Mouse (Mus musculus) retina, adult 2 months (tissue): Measurements from ENCODE around the gene Rab25.

Experiments used
- DNase-seq: peaks from one replicate; pipeline ENCODE4 v3.0.0-alpha.2; 2012; ENCODE audit warnings: low read depth, low spot score

Rab25 gene

DNA sequence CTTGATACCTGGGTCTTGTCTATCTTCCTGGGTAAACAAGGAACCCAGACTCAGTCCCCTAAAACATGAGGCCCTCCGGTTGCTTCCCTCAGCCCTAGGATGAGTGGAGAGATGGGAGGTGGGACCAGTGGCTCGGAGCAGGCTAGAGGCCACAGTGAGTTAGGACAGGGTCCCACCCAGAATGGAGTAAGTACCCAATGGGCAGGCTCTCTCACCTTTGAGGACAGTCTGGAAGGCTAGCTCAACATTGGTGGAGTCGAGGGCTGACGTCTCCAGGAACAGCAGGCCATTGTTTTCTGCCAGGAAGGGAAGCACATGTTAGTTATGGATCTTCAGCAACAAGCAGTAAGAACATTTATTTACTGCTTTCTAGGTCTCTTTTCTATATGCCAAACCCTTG lies 5.6 kb downstream of the Rab25 start:
- no peak for DNase-seq

- no peak for DNase-seq
These were observed 6.3 kb downstream of the Rab25 start for GRCm38 (mm10) chr3:88541622-88542401.

DNA sequence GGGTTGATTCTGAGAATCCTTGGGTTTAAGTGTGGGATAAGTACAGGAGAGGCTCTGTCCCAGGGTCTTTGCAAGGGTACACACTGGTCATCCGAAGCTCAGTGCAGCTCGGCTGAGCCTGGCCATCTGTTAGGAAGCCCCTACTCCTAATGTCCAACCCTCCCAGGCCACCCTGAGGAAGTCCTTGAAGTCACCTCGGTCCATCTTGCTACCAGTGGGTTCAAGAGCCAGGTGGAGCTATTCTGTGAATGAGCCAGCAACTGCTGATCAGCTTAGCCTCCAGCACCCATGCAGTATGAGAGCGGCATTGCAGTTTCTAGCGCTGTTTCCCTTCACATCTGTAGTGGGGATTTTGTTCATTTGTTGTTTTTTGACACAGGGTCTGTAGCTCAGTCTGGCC lies 8.0 kb downstream of the Rab25 start:
- no peak for DNase-seq

DNA sequence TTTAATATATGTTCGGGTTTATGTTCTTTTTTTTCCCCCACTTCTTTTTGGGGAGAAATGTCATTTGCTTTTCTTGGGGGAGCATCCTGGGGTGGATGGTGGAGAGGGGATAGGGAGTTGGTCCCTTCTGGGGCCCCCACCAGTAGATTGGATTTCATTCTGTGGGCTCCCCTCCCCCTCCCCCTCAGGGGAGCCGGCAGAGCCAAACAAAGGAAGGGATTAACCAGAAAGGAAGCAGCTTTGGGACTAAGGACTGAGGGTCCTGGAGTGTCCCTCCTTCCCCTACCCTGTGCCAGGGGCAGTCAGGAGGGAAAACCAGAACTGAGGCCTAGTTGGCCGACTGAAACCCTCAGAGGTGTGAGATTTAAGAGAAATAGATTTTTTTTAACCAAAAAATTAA lies 8.7 kb downstream of the Rab25 start:
- DNase-seq: no peak

DNA sequence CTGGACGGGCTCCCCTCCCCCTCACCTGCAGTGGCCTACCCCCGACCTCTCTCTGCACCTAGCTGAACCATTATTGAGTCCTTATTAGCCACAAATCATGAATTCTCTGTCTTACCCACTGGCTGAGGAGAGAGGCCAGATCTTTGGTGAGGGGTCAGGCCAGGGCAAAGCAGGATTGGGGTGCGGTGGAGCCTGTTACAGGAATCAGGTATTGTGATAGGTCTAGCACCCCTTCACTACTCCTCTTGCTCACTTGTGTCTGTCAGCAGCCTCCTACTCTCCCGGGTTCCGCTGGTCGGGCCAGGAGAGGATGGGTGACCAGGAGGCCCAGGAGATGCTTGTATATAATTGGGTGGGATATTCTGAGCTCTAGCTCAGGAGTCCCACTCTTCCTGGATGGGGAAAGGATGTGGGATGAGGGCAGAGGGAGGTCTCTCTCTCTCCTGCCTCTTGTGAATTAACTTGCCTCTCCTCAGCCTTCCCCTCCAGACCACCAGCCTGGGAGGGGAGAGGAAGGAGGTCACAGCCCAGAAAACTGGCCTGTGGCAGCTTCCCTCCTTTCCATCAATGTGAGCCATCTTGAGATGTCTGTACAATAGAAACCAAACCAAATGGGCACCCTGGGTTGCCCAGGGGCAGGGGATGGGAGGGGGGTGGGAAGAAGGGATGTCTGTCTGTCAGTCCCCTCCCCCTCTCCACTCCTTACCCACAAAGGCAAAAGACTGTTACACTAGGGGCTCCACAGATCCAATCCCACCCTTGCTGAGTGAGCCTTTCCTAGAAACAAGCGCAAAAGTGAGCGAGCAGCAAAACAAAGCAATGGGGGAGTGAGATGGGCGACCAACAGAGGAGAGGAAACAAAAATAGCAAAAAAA lies 9.6 kb downstream of the Rab25 start:
- DNase-seq: no peak

DNA sequence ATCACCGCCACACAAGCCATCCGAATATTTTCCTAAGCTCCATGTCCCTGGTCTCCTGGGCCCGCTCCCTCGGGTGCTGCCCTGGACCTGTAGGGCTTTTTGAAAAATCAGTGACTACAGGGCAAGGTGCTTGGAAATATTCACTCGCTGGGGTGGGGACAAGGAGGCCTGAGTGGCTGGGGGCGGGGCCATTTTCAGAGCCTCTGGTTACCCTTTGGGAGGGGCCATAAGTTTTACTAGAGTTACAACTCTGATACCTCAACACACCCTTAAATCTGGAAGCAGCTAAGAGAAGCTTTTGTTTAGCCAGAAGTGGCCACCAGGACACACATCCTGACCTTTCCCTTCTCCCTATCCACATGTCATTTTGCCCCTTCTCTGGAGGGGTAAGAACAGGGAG lies 11.0 kb downstream of the Rab25 start:
- DNase-seq: no peak

DNA sequence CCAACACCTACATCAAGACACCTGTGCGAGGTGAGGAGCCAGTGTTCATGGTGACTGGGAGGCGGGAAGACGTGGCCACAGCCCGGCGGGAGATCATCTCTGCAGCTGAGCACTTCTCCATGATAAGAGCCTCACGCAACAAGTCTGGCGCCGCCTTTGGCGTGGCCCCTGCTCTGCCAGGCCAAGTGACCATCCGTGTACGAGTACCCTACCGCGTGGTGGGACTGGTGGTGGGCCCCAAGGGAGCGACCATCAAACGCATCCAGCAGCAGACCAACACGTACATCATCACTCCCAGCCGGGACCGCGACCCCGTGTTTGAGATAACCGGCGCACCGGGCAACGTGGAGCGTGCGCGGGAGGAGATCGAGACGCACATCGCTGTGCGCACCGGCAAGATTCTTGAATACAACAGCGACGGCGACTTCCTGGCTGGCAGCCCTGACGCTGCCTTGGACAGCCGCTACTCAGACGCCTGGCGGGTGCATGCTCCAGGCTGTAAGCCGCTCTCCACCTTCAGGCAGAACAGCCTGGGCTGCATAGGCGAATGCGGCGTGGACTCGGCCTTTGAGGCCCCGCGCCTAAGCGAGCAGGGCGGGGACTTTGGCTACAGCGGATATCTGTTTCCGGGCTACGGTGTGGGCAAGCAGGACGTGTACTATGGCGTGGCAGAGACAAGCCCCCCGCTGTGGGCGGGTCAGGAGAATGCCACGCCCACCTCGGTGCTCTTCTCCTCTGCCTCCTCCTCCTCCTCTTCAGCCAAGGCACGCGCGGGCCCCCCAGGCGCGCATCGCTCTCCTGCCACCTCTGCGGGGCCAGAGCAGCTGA lies 11.8 kb downstream of the Rab25 start:
- DNase-seq: no peak

DNA sequence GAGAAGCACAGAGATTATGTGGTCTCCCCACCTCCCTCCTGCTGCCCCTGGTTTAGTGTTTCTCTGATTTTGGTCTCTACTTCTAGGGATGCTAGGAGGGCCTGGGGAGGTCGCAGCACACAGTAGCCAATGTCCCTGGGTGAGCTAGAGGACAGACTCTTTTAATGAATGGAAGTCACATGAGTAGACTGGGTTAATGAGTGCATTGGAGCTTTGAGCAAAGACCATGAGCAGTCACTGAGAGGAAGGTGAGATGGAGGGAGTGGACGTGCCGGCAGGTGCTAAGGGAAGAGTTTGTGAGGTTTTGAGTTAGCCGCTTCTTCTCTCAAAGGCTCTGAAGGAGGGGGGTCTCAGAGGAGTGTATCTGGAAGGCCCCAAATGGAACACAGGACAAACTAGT lies 12.6 kb downstream of the Rab25 start:
- no peak for DNase-seq

- no peak for DNase-seq
These were observed 13.1 kb downstream of the Rab25 start for GRCm38 (mm10) chr3:88535005-88535404.

DNA sequence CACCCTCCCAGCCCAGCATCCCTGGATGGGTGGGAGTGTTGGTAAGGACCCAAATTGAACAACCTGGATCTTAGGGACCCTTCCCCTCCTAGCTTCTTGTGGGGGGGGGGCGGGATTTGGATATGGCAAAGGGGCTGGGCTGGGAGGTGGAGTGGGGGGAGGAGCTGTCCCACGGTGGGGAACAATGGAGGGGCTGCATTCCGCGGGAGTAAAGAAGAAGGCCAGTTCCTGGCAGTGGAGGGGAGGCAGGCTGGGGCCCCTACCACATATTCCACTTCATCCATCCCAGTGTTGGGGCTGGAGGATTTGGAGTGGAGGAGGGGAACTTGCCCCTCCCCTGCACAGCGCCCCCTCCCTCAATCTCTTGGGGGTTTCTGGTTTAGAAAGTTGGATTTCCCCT lies 14.4 kb downstream of the Rab25 start:
- DNase-seq: no peak

DNA sequence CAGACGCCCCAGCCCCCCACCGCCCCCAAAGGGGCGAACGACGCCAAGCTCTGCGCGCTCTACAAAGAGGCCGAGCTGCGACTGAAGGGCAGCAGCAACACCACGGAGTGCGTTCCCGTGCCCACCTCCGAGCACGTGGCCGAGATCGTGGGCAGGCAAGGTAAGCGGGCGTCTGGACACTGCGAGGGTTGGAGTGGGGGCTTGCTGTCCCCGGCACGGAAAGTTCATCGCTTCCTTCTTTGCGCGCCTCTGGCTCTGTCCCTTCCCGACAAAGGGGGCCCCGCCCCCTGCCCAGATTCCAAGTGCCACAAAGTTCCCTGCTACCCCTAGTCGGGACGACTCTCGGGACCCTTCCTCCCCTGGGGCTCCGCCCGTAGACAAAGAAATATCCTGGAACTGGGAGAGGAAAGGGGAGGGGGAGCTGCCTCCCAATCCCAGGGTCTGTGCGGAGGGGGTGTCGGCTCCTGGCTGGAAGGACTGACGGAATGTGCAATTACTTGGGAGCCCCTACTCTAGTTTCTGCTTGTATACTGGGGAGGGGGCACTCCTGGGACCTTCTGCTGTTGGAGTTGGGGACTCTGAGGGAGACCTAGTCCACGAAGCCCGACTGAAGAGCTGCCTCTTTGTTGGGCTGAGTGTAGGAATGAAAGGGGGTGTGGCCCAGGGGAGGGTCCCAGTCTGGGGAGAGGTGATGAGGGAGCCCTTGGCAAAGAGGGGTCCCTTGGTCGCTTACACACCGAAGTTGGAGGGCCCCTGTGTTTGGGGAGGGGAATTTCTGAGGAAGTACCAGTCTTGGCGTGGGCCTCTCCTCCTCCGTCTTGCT lies 15.2 kb downstream of the Rab25 start:
- DNase-seq: no peak

GRCm38 (mm10) chr3:88532299-88532674 lies 15.8 kb downstream of the Rab25 start, which contains the start of gene Mex3a:
Gene Mex3a (plus strand): TSS chr3:88532395.
- no peak for DNase-seq

GRCm38 (mm10) chr3:88531348-88532298 lies 16.5 kb downstream of the Rab25 start:
- peak; percentile 63 for DNase-seq

DNA sequence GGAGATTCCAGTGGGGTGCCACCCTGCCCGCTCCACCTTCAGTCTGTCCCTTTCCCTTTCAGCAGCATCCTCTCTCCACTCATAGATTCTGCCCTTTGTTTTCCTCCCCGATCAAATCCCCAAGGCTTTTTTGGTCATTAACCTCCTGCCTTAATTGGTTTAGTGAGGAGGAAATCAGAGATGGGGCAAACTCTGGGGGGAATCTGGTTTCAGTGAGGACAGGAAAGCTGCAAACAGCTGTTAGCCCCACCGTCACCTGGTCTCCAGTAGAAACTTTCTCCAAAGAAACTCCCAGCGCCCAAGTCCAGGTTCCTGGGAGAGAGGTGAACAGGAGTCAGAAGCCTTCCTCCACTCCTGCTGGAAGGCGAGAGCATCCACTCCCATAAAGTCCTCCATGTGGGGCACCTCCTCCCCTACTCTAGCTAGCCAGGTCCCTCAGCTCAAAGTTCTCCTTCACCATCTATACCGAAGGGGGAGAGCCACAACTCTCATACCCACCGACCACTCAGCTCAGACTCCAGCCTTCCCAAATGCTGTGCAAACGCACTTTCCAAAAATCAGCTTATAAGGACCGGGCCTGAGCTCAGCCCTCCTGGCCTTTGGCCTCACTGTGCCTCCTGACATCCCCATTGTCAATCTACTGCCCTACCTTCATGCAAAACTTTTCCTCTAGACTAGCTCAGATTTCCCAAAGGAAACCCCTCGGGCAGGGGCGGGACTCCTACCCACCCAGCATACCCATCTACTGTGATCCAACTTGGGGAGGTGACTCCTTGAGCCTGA lies 17.8 kb downstream of the Rab25 start:
- no peak for DNase-seq

GRCm38 (mm10) chr3:88529204-88530000 lies 18.7 kb downstream of the Rab25 start:
- no peak for DNase-seq

DNA sequence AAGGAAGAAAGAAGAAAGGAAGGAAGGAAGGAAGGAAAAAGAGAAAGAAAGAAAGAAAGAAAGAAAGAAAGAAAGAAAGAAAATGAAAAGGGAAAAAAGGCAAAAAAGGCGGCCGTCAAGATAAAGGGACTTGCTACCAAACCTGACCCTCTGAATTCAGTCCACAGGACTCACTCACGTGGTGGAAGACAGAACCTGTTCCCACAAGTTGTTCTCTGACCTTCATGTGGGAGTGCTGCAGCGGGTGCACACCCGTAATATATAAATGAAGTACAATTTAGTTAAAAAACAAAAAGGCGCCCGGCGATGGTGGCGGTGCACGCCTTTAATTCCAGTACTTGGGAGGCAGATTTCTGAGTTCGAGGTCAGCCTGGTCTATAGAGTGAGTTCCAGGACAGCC lies 19.5 kb downstream of the Rab25 start:
- no peak for DNase-seq

- no peak for DNase-seq
These were observed 20.5 kb downstream of the Rab25 start for GRCm38 (mm10) chr3:88527565-88527964.
